In genomic region chr2:165252381-165252780, GRCm38 (mm10) we compare ENCODE assay signal across 21 mouse cellular contexts. TPM values are rescaled to one million over a fixed set of nuclear protein-coding genes. Genes with fewer than 3 reads are reported as not detected.
DNase-seq lines count a peak whose midpoint lies in the region; ATAC-seq lines count a peak whose summit lies in the region.
"Had no signal": no experiment of that assay in that cellular context is flagged by ENCODE, and none has a peak within 500 bp of the region (broad histone marks: within the 10 kb centered on the region; RNA-seq: fewer than 3 reads in every experiment).

No protein-coding gene starts in this region.

- no peak overlapping the region for H3K4me3 ChIP-seq in forebrain, embryonic 10.5 days
- H3K4me3 ChIP-seq: embryonic facial prominence, embryonic 15.5 days; hindbrain, embryonic 10.5 days; limb, embryonic 15.5 days had no signal

- H3K36me3 ChIP-seq in forebrain, embryonic 10.5 days (replicated peaks), result no peaks in the 10 kb centered on the region
- H3K36me3 ChIP-seq: embryonic facial prominence, embryonic 15.5 days; hindbrain, embryonic 10.5 days; limb, embryonic 15.5 days had no signal

- peaks cover 100% of the 10 kb centered on the region for H3K27me3 ChIP-seq in forebrain, embryonic 10.5 days (ENCODE audit: poor library complexity, severe bottlenecking)

- H3K4me1 ChIP-seq in forebrain, embryonic 10.5 days, result peaks cover 51% of the 10 kb centered on the region
- H3K4me1 ChIP-seq: embryonic facial prominence, embryonic 15.5 days; limb, embryonic 15.5 days had no signal

- 81% methylated on average over 8 of the region's 8 CpGs for WGBS in forebrain, embryonic 10.5 days

- no peak overlapping the region for H3K27ac ChIP-seq in forebrain, embryonic 10.5 days
- H3K27ac ChIP-seq: embryonic facial prominence, embryonic 15.5 days; hindbrain, embryonic 10.5 days; limb, embryonic 15.5 days had no signal

- H3K9me3 ChIP-seq in forebrain, embryonic 10.5 days, result no peaks in the 10 kb centered on the region
- H3K9me3 ChIP-seq: embryonic facial prominence, embryonic 15.5 days; hindbrain, embryonic 10.5 days; limb, embryonic 15.5 days had no signal

- no peak for DNase-seq in cerebellum, postnatal 4 days (ENCODE audit: low spot score in 2 of 2)
- DNase-seq in cerebellum, adult 11-12 months, result peak; percentile 91
- DNase-seq in cerebellum, postnatal 14 days, result peak; percentile 89 to 93
- DNase-seq in kidney, postnatal 25 days, result peak; percentile 67 to 80
- DNase-seq in forebrain, embryonic 10.5 days (ENCODE audit: extremely low spot score, low spot score), result no peak
- no peak for DNase-seq in spleen, postnatal 4 days (ENCODE audit: low spot score in 2 of 2)
- no peak for DNase-seq in retina, embryonic 14.5 days (ENCODE audit: low spot score)
- DNase-seq: adrenal gland, adult 2 months; forebrain, postnatal 0 days; gastrocnemius, postnatal 36 days; layer of hippocampus, postnatal 36 days; right cerebral cortex, postnatal 4 days; thymus, postnatal 14 days had no signal

- ATAC-seq in cerebellum, adult (ENCODE audit: insufficient number of reproducible peaks, low FRiP score, low TSS enrichment), result peak; percentile 45; the same call in 1 of the 2 replicates
- ATAC-seq: forebrain, postnatal 0 days; inflammation-experienced regulatory T-cells, adult 6 months; lung, postnatal 0 days; midbrain, embryonic 16.5 days had no signal

RNA-seq across cellular contexts. Expression of gene Cdh22, which starts 17.7 kb away (rescaled TPM):
- 2.8 and 3.1 TPM in 2 replicates for polyA plus RNA-seq in forebrain, embryonic 10.5 days (2016; fragmentation: Nextera tagmentation; extraction: Ambion mirVana)
- polyA plus RNA-seq: inflammation-experienced regulatory T-cells, adult 6 months; liver, embryonic 16.5 days had no signal

RNA-seq across cellular contexts. Expression of gene Slc35c2, which starts 35.3 kb away (rescaled TPM):
- polyA plus RNA-seq in forebrain, embryonic 10.5 days (2016; fragmentation: Nextera tagmentation; extraction: Ambion mirVana), result 74.9 and 75.4 TPM in 2 replicates

Comparison
In these comparisons a context has a peak if more than half of its experiments do, and no peak if none do; other contexts are left out.
1. DNase-seq: peak in cerebellum, adult 11-12 months (single experiment), cerebellum, postnatal 14 days (2 of 2) and kidney, postnatal 25 days (2 of 2); none in cerebellum, postnatal 4 days (0 of 2), forebrain, embryonic 10.5 days (single experiment), spleen, postnatal 4 days (0 of 2) and retina, embryonic 14.5 days (single experiment).